Mouse (Mus musculus) right cerebral cortex, postnatal 10 days (tissue): ENCODE data around the gene Efs.

Experiments used
- DNase-seq, 2 experiments: peaks; one replicate each; pipeline ENCODE4 v3.0.0; 2021; ENCODE audit warnings: low spot score in 2 of 2

Gene Efs

GRCm38 (mm10) chr14:54874165-54874564 lies 51.8 kb downstream of the Efs start:
- peak in 1 of 2 experiments; percentile 26 for DNase-seq

GRCm38 (mm10) chr14:54870861-54871260 lies 55.1 kb downstream of the Efs start, which contains the start of gene Homez:
Gene Homez (minus strand): TSS chr14:54870961.
- no peak for DNase-seq

- DNase-seq, result no peak
Measured at GRCm38 (mm10) chr14:54868026-54868425, 57.9 kb downstream of the Efs start.

- no peak for DNase-seq
Measured at GRCm38 (mm10) chr14:54866936-54867335, 59.0 kb downstream of the Efs start.
